Mouse (Mus musculus) thymus, postnatal 4 days (tissue): ENCODE measurements around the gene Hoxb8.
A peak's percentile ranks its signal among the peaks of the same experiment; 100 is the strongest.

Experiments used
- DNase-seq: peaks from one replicate; pipeline ENCODE4 v3.0.0; 2021

Gene Hoxb8

DNA sequence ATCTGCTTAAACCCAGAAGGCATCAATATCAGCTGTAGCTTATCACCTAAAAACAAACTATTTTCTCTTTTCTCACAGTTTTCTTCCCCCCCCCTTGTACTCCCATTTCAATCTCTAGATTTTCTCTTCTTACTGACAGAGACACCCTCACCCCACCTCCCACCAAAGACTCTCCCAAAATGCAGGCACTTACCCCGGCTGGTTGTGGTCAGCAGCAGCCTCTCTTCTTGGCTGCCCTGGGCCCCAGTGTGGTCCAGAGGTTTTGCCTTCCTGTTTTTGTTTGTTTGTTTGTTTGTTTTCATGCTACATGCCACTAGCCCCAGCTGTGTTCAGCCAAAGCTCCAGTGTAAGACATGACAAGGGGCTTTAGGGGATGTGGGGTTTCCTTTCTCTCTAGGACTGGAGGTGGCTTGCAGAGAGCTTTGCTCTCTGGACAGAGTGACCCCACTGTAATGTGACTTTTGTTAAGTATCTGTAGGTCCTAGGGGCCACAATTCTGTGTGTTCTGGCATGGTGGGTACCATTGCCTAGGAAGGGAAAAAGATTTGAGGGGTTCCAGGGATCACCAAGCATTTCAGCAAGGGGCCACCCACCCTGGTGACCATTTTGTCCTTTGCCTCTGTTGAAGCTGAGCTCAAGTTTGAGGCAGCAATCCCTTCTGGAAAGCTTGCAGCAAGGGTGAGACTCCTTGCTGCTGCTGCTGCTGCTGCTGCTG is 13.5 kb upstream of the Hoxb8 start:
- DNase-seq: no peak

DNA sequence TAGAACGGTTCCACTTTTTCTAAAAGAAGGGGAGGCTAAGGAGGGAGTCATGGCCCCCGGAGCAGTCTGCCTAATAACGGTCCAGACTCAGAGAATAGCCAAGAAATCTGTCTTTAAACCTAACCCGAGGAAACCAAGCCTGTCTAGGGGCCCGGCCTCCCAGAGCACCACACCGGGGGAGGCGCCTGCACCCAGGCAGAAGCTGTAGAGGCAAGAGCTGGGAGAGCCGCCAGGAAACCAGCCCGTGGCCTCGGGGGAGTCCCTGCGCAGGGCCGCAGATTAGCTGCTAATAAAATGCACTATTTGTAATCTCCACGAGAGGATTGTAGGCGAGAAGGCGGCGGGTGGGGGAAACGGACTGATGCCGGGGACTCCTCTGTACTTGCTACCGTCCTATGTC is 11.8 kb upstream of the Hoxb8 start:
- DNase-seq: no peak

DNA sequence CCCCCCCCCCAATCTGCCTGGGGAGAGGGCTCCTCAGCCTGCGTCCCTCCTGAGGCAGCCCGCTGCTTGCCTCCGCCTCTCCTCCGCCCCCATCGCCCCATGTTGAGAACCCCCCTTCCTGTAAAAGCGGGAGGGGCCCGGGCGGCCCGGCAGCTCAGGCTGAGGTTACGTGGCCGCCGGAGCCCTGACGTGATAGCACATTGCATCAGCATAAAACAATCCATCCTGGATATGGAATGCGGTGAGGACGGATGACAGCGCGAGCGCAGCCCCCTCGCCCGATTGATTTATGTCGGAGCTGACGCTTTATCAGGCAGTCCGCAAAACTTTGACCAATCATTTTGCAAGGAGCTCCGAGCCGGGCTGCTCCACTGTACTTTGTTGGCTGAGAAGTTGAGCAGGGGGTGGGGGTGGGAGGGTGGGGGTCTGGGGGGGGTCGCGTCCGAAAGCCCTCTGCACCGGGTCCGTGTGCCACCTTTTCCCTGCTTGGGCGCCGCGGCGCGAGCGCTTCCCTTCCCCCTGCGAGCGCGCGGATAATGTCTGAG is 10.6 kb upstream of the Hoxb8 start, which contains the start of gene Hoxb9:
Gene Hoxb9 (plus strand): TSS at position 462 of the 545 bp plus-strand sequence.
- DNase-seq: no peak

DNA sequence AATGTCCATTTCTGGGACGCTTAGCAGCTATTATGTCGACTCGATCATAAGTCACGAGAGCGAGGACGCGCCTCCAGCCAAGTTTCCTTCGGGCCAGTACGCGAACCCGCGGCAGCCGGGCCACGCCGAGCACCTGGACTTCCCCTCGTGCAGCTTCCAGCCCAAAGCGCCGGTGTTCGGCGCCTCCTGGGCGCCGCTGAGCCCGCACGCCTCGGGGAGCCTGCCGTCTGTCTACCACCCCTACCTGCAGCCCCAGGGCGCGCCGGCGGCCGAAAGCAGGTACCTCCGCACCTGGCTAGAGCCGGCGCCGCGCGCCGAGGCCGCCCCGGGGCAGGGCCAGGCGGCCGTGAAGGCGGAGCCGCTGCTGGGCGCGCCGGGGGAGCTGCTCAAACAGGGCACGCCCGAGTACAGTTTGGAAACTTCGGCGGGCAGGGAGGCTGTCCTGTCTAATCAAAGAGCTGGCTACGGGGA is 10.1 kb upstream of the Hoxb8 start:
- DNase-seq: no peak

DNA sequence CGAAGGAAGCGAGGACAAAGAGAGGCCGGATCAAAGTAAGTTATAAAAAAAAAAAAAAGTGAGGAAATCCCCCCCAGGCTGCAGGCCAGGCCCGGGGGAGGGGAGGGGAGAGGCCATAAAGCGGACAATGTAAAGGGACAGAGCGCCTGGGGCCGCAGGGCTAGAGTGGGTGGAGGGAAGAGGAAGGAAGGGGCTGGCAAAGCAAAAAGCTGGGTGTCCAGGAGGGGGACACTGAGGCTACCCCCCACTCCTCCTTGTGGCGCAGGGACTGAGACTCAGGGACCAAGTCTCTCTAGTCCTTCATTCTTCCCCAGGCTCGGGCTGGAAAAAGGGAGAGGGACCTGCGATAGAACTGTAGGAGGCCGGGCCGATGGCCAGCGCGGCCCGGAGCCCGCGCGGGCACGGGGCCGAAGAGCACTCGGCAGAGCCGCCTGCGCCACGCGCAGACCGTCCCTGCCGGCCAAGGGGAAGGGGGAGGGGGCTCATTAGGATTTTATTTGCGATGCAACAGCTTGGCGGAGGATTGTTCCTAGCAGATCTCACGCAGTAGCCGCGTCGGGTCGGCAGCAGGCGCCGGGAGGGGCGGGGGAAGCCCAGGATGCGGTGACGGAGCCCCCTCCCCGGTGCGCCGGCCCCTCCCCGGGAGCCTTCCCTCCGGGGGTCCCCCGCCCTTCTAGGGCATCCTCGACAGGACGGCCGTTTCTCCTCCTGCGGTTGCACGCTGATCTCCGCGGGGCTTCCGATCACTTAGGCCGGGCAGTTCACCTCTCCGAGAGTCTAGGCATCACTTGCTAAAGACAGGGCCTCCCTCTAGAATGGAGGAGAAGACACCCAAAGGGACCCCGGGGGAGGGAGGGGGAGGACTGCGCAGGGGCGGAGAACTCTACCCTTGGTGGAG is 9.4 kb upstream of the Hoxb8 start:
- DNase-seq: no peak

DNA sequence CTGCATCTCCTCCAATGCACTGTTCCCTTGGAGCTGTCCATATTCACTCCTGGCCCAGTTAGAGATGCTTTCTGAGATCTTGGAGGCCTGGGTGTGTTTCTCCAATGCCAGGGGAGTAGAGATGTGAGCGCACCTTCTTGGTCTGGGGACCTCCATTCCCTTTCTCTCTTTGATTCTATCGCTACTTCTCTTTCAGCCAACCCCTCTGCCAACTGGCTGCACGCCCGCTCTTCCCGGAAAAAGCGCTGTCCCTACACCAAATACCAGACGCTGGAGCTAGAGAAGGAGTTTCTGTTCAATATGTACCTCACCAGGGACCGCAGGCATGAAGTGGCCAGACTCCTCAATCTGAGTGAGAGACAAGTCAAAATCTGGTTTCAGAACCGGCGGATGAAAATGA is 7.3 kb upstream of the Hoxb8 start:
- no peak for DNase-seq

DNA sequence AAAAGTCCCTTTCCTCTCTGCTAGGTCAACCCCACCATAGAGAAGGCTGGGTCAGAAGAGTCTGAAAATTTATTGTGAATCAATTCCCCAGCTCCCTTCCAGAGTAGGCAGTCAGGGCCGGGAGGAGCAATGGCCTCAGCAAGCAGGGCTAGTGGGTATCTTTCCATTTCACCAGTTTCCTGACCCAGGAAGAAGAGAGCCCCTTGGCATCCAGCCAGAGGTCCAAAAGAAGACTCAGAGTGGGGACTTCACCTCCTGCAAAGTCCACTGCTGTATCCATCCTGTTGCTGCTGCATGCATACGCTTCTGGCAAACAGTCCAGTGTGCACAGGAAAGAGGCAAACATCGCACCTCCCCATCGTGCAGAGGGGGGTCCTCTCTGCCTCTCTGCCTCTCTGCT is 5.8 kb upstream of the Hoxb8 start:
- no peak for DNase-seq

DNA sequence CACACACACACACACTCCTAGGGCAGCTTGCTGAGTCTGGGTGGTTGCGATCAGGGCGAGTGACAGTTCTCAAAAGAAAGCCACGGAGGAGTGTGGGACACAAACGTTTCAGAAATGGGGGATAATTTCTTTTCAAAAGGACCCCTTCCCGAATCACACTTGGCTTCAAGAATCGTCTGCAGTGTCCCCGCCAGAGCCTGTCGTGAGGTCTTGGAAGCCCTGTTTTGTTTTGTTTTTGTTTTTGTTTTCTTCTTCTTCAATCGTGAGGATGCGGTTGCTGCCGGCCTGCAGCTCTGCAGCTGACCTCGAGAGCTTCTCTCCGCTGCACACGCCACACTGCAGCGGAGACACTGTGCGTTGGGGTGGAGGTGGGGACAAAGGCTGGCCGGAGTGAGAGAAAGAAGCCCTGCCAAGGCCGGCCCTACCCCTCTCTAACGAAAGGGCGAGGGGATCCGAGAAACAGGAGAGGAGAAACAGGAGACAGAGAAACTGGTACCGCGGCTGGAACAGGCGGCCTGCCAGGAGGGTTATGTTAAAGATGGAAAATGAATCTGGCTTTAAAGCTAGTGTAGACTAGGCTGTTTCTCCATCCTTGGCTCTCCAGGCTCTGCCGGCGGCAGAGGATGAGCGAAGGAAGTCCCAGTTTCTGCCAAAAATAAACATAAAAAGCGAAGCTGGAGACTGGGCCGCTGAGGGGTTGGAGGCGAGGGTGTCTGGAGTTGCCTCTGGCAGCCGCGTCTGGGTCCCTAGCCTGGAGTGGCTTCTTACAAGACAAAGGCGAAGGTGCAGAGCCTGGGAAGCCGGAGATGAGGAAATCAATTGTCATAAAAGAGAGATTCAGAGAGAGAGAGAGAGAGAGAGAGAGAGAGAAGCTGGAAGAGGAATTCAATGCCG is 4.3 kb upstream of the Hoxb8 start:
- DNase-seq: no peak

DNA sequence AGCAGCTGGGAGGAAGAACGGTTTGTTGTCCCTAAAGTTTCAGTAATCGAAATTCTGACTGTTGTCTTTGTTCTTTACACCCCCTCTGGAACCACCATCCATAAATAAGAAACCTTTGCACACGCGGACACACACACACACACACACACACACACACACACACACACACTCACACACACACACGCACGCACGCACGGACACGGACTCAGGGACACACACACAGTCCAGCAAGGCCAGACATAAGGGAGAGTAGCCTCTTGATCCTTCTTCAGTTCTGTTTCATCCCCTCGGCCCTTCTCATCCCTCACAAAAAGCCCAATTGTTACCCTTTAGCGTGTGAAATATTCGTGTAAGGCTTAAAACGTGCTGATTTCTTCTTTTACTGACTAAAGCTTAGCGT is 3.4 kb upstream of the Hoxb8 start:
- no peak for DNase-seq

DNA sequence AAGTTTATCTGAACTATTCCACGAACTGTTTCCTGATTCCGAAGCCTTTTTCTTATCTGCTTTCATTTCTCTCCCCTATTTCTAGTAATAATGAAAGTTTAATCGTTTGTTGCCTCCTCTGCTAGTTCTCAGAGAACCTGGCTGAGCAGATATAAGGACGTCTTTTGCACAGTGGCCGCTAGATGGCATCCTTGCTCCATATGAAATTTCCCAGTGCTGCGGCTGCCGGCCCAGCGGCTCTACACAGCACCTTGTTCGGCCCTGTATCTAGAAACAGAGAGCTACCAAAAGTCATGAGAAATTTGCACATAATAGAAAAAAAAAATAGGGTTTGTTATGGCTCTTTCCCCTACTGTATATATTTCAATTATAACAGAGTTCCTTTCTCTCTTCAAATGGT is 2.9 kb upstream of the Hoxb8 start:
- DNase-seq: peak; percentile 89

DNA sequence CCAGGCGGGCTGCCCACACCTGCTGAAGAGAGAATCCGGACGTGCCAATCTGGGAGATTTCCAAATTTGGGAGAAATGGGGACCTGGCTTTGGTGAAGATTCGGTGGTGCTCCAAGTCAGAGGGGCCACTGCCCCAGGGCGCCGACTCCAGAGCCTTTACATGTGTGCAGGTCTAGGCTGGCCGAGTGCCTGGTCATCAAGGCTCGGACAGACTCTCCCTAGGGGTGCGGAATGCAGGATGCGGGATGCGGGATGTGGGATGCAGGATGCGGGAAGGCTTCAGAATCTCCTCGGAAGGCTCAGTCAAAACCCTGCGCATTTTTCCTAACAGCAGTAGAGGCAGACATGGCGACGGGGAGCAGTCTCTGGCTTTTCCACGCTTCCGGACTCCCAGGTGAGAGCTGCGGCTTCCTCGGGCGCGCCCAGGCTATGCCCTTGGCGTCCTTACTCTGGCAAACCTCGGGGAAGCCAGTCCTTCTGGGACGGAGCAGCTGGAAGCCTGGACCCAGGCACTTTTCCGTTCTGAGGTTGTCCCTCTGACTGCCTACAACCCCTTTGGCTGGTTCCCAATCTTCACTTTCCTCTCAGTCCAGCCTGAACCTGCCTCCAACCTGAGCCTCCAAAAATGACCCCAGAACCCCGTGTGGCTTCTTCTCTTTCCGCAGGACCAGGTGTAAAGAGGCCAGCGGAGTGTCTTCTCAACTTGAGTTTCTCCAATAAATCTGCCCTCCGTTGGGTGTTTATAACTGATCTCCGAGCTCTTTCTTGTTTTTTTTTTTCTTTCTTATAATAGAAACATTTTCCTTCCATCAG is 2.1 kb upstream of the Hoxb8 start:
- no peak for DNase-seq

DNA sequence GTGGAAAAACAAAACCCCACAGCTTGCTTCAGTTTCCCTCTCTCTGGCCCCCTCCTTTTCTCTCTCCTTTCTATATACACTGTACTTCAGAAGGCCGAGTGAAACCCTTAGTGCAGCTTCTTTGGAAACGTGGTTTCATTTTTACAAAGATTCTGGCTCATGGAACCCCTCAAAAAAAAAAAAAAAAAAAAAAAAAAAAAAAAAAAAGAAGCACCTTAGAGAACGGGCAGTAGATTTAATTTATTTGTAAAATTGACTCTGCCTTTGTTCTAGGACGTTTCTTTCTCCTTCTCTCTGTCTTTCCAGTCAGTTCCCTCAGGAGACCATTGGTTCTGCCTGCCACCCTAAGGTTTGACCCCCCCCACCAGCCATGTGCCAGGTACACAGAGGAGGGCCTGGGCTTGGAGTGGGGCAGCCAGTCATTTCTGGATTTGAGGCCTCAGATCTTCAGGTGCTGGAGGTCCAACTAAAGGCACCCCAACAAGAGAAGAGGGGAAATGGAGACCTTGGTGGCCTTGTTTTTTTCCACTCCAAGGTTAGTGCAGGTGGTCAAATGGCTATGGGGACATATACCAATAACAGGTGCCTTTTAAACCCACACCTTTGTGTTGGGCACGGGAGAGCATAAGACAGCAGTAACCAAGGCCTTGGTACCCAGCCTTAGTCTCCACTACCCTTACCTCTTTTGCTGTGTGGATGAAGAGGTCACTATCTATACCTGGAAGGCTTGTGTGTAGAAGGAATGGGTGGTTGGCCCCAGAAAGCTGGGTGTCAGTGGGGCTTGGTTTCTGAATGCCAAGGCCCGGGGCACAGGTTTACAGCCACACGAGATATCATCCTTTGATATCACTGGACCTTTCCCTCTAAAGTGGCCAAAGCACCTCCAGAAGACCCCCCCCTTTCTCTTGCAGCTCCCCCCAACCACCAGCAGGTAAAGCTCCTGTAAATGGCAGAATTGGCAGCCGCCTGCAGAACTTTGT is 1.0 kb upstream of the Hoxb8 start:
- DNase-seq: no peak

DNA sequence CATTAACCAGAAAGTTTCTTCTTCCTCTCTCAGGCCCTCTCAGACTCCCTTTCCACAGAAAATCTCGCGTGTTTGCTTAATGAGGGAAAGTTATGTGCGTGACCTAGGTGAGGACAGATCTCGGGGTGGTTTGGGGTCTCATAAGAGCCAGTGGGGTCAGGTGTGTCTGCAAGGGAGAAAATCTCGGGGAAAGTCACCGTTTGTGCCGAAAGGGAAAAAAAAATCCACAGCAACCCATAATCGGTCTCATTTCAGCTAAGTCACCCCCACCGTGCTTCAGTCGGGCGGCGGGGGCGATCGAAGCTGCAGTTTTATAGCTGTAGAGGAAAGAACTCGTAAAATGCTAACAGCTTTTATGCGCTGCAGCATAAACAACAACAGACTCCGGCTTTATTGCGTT is 309 bp upstream of the Hoxb8 start:
- no peak for DNase-seq

DNA sequence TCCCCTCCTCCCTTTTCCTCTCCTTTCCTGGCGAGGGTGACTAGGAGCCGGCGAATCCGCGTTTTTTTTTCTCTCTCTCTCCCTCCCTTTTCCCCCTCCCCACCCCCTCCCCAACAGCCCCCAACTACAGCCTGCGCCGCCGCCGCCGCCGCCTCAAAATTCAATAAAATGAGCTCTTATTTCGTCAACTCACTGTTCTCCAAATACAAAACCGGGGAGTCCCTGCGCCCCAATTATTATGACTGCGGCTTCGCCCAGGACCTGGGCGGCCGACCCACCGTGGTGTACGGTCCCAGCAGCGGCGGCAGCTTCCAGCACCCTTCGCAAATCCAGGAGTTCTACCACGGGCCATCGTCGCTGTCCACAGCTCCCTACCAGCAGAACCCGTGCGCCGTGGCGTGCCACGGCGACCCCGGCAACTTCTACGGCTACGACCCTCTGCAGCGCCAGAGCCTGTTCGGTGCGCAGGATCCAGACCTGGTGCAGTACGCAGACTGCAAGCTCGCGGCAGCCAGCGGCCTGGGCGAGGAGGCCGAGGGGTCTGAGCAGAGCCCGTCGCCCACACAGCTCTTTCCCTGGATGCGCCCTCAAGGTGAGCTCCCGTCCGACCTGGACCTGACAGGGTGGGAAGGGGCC is 1.2 kb downstream of the Hoxb8 start:
- DNase-seq: no peak

DNA sequence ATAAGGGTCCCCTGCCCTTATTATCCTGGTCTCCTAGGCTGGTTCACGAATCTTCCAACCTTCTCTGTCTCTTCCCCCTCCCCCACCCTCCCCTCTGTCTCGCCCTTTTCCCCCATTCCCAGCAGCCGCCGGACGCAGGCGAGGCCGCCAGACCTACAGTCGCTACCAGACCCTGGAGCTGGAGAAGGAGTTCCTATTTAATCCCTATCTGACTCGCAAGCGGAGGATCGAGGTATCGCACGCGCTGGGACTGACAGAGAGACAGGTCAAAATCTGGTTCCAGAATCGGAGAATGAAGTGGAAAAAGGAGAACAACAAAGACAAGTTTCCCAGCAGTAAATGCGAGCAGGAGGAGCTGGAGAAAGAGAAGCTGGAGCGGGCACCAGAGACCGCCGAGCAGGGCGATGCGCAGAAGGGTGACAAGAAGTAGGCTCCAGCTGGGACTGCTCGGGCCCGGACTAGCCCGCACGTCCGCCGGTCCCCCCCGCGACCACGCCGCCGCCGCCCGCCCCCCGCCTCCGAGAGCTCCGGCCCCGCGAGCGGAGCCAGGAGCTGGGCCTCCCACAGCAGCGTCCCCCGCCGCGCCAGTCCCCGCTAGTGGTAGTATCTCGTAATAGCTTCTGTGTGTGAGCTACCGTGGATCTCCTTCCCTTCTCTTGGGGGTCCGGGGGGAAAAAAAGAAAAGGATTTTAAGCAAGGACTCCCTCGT is 2.5 kb downstream of the Hoxb8 start:
- peak; percentile 66 for DNase-seq

DNA sequence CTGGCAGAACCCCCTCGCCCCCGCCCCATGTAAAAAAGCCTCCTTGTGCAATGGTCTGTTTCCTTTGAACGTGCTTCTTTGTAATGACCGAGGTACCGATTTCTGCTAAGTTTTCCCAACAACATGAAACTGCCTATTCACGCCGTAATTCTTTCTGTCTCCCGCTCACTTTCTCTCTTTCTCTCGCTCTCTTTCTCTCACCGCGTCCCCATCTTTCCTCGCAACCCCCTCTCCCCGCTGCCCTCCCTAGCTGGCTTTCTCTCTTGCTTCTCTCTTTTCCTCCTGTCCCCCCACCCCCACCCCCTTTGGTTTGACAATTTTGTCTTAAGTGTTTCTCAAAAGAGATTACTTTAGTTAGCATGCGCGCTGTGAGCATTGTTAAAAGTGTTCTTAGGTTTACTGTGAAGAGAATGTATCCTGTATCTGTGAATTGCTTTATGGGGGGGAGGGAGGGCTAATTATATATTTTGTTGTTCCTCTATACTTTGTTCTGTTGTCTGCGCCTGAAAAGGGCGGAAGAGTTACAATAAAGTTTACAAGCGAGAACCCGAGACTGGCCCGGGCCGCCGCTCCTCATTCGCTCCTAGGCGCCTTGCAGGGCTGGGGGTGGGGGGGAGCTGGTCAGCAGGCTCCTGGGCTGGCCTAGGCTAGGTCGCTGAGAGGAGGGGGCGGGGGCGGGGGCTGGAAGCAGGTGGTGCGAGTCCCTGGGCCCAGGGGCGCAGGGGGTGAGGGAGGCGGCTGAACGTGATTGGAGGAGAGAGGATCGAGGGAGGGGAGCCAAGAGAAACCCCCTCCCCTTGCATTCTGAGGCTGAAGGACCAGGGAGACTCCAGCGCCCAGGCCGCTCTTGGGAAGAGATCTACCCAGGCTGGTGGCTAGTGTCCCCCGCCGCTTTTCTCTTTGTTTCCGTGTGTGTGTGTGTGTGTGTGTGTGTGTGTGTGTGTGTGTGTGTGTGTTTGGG is 3.3 kb downstream of the Hoxb8 start:
- DNase-seq: no peak

DNA sequence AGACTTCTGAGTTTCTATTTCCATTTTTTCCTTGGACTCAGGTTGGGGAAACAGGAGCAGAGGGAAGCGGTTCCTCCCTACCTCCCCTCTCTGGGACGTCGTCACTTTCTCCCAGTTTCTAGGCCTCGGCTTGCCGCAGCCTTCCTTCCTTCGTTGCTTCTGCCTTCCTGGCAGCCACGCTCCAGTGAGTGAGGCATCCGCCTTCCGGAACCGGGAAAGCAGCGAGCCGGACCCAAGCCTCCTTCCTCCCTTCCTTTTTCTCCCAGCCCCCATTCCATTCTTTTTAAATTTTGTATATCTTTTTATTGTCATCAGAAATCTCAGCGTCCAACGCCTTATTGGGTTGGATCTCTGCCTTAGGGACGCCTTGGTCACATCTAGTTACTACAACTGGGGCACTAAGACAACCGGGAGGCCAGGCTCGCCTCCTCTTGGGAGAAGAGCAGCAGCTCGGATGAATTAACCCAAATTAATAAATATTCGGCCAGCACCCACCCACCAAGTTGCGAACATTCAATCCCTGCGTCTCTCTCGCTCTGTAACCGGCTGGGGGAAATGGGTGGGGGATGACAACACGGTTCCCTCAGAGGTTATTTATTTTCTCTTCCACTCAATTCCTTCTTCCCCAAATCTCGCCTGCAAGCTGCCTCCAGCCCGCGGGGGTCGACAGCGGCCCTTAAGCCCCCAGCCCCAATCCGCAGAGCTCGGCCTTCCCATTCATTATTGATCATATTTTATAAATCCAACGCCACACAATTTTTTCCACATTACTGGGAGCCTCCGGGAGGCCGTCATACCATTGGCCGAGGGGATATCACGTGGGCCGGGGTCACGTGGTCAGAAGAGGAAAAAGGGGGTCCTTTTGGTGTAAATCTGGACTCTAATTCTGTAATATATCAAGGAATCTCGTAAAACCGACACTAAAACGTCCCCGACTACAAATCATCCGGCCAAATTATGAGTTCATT is 4.3 kb downstream of the Hoxb8 start, which contains the start of gene Hoxb7:
Gene Hoxb7 (plus strand): TSS at position 853 of the 968 bp plus-strand sequence.
- DNase-seq: no peak
